Mouse (Mus musculus) myocyte (in vitro differentiated cells): ENCODE results near the gene Gucy1a1.

Source experiments
- CEBPB ChIP-seq: IDR thresholded peaks from 2 replicates; pipeline ENCODE4 v1.6.1; 2011; ENCODE audit warnings: mild to moderate bottlenecking, moderate library complexity; ENCODE audit not compliant: poor library complexity, insufficient read depth, severe bottlenecking
- E2F4 ChIP-seq: IDR thresholded peaks from one replicate; pipeline ENCODE4 v1.6.1; 2011; ENCODE audit warnings: mild to moderate bottlenecking, control low read depth, moderate library complexity; ENCODE audit not compliant: insufficient read depth
- MAX ChIP-seq: IDR thresholded peaks from one replicate; pipeline ENCODE4 v1.6.1; 2011; ENCODE audit warnings: low read depth, mild to moderate bottlenecking, control low read depth
- MYOD1 ChIP-seq, 3 experiments: IDR thresholded peaks; one replicate each; pipeline ENCODE4 v1.6.1; 2011; ENCODE audit warnings: control low read depth in 2 of 3, low read depth in 2 of 3, mild to moderate bottlenecking in 2 of 3, moderate library complexity in 1 of 3; ENCODE audit not compliant: insufficient read length in 2 of 3, control insufficient read depth in 1 of 3
- MYOG ChIP-seq, 3 experiments: IDR thresholded peaks; one replicate each; pipeline ENCODE4 v1.6.1; 2011; ENCODE audit warnings: control low read depth in 2 of 3, low read depth in 2 of 3, mild to moderate bottlenecking in 2 of 3; ENCODE audit not compliant: insufficient read length in 2 of 3, control insufficient read depth in 1 of 3, insufficient read depth in 1 of 3
- POLR2A ChIP-seq: IDR thresholded peaks from one replicate; pipeline ENCODE4 v1.6.1; 2011; ENCODE audit warnings: low read depth, mild to moderate bottlenecking, control low read depth, moderate library complexity; ENCODE audit not compliant: insufficient read length
- POLR2AphosphoS2 ChIP-seq: IDR thresholded peaks from one replicate; pipeline ENCODE4 v1.6.1; 2011; ENCODE audit warnings: low read depth, control low read depth; ENCODE audit not compliant: insufficient read length
- REST ChIP-seq: IDR thresholded peaks from one replicate; pipeline ENCODE4 v1.6.1; 2011; ENCODE audit warnings: mild to moderate bottlenecking, control low read depth, moderate library complexity; ENCODE audit not compliant: insufficient read depth, insufficient read length
- SRF ChIP-seq: IDR thresholded peaks from one replicate; pipeline ENCODE4 v1.6.1; 2011; ENCODE audit warnings: low read depth; ENCODE audit not compliant: control insufficient read depth, insufficient read length
- TCF12 ChIP-seq: IDR thresholded peaks from one replicate; pipeline ENCODE4 v1.6.1; 2011; ENCODE audit warnings: mild to moderate bottlenecking, control low read depth; ENCODE audit not compliant: poor library complexity, insufficient read depth, severe bottlenecking
- TCF3 ChIP-seq: IDR thresholded peaks from one replicate; pipeline ENCODE4 v1.6.1; 2011; ENCODE audit warnings: low read depth, control low read depth; ENCODE audit not compliant: insufficient read length
- USF1 ChIP-seq: IDR thresholded peaks from one replicate; pipeline ENCODE4 v1.6.1; 2011; ENCODE audit warnings: low read depth, mild to moderate bottlenecking, control low read depth, moderate library complexity

DNA sequence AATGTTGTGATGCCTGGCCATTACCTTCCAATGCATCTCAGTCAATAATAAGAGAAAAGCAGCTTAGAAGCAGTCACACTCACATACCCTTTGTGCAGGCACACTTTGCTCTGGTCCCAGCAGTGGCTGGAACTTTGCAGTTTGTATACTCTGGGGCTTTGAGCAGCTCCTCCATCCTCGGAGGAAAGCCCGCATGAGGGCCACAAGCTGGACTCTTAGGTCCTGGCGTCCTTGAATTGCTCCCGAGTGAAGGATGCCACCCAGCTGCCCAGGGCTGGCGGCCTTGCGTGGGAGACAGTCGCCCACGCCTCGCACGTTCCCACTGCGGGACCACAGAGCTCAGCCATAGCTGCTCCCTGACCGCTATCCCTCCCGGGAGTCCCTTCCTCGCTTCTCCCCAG, 864 bp downstream of the Gucy1a1 start:
- TF ChIP-seq POLR2AphosphoS2 (no peak), POLR2A (no peak), TCF12 (no peak), MYOG (IDR thresholded peaks at IDR 0.05; ENCODE audit: control insufficient read depth in 1 of 3, insufficient read depth in 1 of 3, insufficient read length in 2 of 3, low read depth in 2 of 3) (no peak), MAX (no peak), CEBPB (no peak), E2F4 (no peak), USF1 (no peak), MYOD1 (IDR thresholded peaks at IDR 0.05; ENCODE audit: control insufficient read depth in 1 of 3, insufficient read length in 2 of 3, low read depth in 2 of 3) (no peak), TCF3 (no peak), SRF (no peak), REST (no peak)
